7 mouse cellular contexts compared by ENCODE assay signal in genomic region chr3:52268487-52268736, GRCm38 (mm10). TPM values are rescaled to one million over a fixed set of nuclear protein-coding genes. Genes with fewer than 3 reads are reported as not detected.
DNase-seq lines count a peak whose midpoint lies in the region; ATAC-seq and TF ChIP-seq lines count a peak whose summit lies in the region.

No protein-coding gene starts in this region.

- ATAC-seq in megakaryocyte, adult 5-6 weeks (ENCODE audit: poor library complexity, severe bottlenecking) = no peak
- ATAC-seq in forebrain, embryonic 12.5 days (ENCODE audit: low FRiP score) = no peak

- peak overlapping the region; percentile 63 for H3K27ac ChIP-seq in forebrain, embryonic 12.5 days
- H3K27ac ChIP-seq in limb, embryonic 10.5 days = peak overlapping the region; percentile 92
- peak overlapping the region; percentile 71; the same call in 1 of the 2 replicates for H3K27ac ChIP-seq in olfactory bulb, adult 2 months (ENCODE audit: insufficient read depth, low read depth, low read length)

- H3K27me3 ChIP-seq in megakaryocyte, embryonic 14.5 days (replicated peaks) = peaks cover 21% of the 10 kb centered on the region
- peaks cover 55% of the 10 kb centered on the region for H3K27me3 ChIP-seq in forebrain, embryonic 12.5 days
- peaks cover 26% of the 10 kb centered on the region for H3K27me3 ChIP-seq in limb, embryonic 10.5 days (ENCODE audit: low read depth, poor library complexity, severe bottlenecking)

- peaks cover 40% of the 10 kb centered on the region for H3K4me1 ChIP-seq in megakaryocyte, embryonic 14.5 days
- H3K4me1 ChIP-seq in forebrain, embryonic 12.5 days = peaks cover 29% of the 10 kb centered on the region
- peaks cover 42% of the 10 kb centered on the region for H3K4me1 ChIP-seq in limb, embryonic 10.5 days
- peaks cover 8% of the 10 kb centered on the region for H3K4me1 ChIP-seq in olfactory bulb, adult 2 months (ENCODE audit: control insufficient read depth, insufficient read depth, low read length)

- peak overlapping the region; percentile 98 for H3K4me3 ChIP-seq in megakaryocyte, embryonic 14.5 days (replicated peaks)
- peak overlapping the region; percentile 77 for H3K4me3 ChIP-seq in forebrain, embryonic 12.5 days (replicated peaks)
- H3K4me3 ChIP-seq in limb, embryonic 10.5 days = peak overlapping the region; percentile 91
- H3K4me3 ChIP-seq in olfactory bulb, adult 2 months (ENCODE audit: insufficient read depth, low read depth, low read length) = peak overlapping the region; percentile 99

- WGBS in forebrain, embryonic 12.5 days = under 1% methylated on average over 33 of the region's 40 CpGs
- 0% methylated on average over 39 of the region's 40 CpGs for WGBS in limb, embryonic 10.5 days
- under 1% methylated on average over 40 of the region's 40 CpGs for WGBS in olfactory bulb, adult 2 months

- no peaks in the 10 kb centered on the region for H3K36me3 ChIP-seq in megakaryocyte, embryonic 14.5 days (replicated peaks; ENCODE audit: low read length)
- H3K36me3 ChIP-seq in forebrain, embryonic 12.5 days (replicated peaks) = no peaks in the 10 kb centered on the region
- H3K36me3 ChIP-seq in limb, embryonic 10.5 days = no peaks in the 10 kb centered on the region

- TF ChIP-seq POLR2A in olfactory bulb, adult 2 months (IDR thresholded peaks at IDR 0.05; ENCODE audit: insufficient read depth, low read depth, low read length) = no peak

- no peak for DNase-seq in limb, embryonic 10.5 days (ENCODE audit: low spot score)
- no peak for DNase-seq in thymus, adult 18-20 months
- no peak for DNase-seq in adrenal gland, postnatal 36 days

- H3K9me3 ChIP-seq in megakaryocyte, embryonic 14.5 days = no peaks in the 10 kb centered on the region
- no peaks in the 10 kb centered on the region for H3K9me3 ChIP-seq in forebrain, embryonic 12.5 days
- no peaks in the 10 kb centered on the region for H3K9me3 ChIP-seq in limb, embryonic 10.5 days (replicated peaks)

- peak overlapping the region; percentile 98 for H3K4me2 ChIP-seq in forebrain, embryonic 12.5 days

- TF ChIP-seq CTCF in olfactory bulb, adult 2 months (IDR thresholded peaks at IDR 0.05; ENCODE audit: insufficient read depth, low read depth, low read length) = no peak

- H3K9ac ChIP-seq in forebrain, embryonic 12.5 days = peak overlapping the region; percentile 67

RNA-seq across cellular contexts. Expression of gene Foxo1, which starts 0.3 kb away (rescaled TPM):
- polyA plus RNA-seq in megakaryocyte, embryonic 14.5 days (2012; ENCODE audit: insufficient read depth, low replicate concordance) = 1.1 and 1.9 TPM in 2 replicates
- 8.8 and 10.0 TPM in 2 replicates for total RNA-seq in megakaryocyte, adult 5-6 weeks (2015)
- 1.6 and 2.4 TPM in 2 replicates for total RNA-seq in megakaryocyte, adult 5-6 weeks (2017)
- 2.9 and 3.4 TPM in 2 replicates for polyA plus RNA-seq in forebrain, embryonic 12.5 days (2016; fragmentation: Nextera tagmentation; extraction: Ambion mirVana)
- 3.5 and 4.6 TPM in 2 replicates for polyA plus RNA-seq in limb, embryonic 10.5 days (2016; fragmentation: Nextera tagmentation; extraction: Ambion mirVana)
- polyA plus RNA-seq in olfactory bulb, adult 2 months (2012; ENCODE audit: insufficient read depth, insufficient read length, low replicate concordance, missing spikeins) = not detected in 2 replicates
- total RNA-seq in adrenal gland, postnatal 36 days (2021) = 10 to 100 TPM; 22.3 to 23.3 TPM
